Mouse (Mus musculus) forebrain, postnatal 0 days (tissue): ENCODE results near the gene Sytl1. TPM values are rescaled to one million over a fixed set of nuclear protein-coding genes. Genes with fewer than 3 reads are reported as not detected.

Source experiments
- ATAC-seq: fragments of 200-750 bp; cut with Nextera tagmentation; 2 replicates; pipeline ENCODE4 v1.8.0; 2017; ENCODE audit warnings: mild to moderate bottlenecking, moderate library complexity
- DNase-seq: peaks from one replicate; pipeline ENCODE4 v3.0.0-alpha.2; 2015
- H3K27ac ChIP-seq: fragments of 300-500 bp; sonication (generic); 2 replicates; pipeline ENCODE4 v1.5.1; 2014; ENCODE audit warnings: low read depth, mild to moderate bottlenecking, antibody characterized with exemption, low read length, moderate library complexity, mixed read lengths
- H3K27me3 ChIP-seq: fragments of 300-500 bp; sonication (generic); 2 replicates; pipeline ENCODE4 v1.6.1; 2014; ENCODE audit warnings: mild to moderate bottlenecking, low read length, mixed read lengths; ENCODE audit not compliant: insufficient read depth
- H3K36me3 ChIP-seq: fragments of 300-500 bp; sonication (generic); 2 replicates; pipeline ENCODE4 v1.6.1; 2014; ENCODE audit warnings: mild to moderate bottlenecking, moderate library complexity; ENCODE audit not compliant: insufficient read depth
- H3K4me1 ChIP-seq: fragments of 300-500 bp; sonication (generic); 2 replicates; pipeline ENCODE4 v1.6.1; 2014; ENCODE audit warnings: antibody characterized with exemption; ENCODE audit not compliant: insufficient read depth
- H3K4me2 ChIP-seq: fragments of 300-500 bp; sonication (generic); 2 replicates; pipeline ENCODE4 v1.6.1; 2014; ENCODE audit warnings: low read depth, mild to moderate bottlenecking, moderate library complexity
- H3K4me3 ChIP-seq: fragments of 300-500 bp; sonication (generic); 2 replicates; pipeline ENCODE4 v1.5.1; 2014; ENCODE audit warnings: low read depth, low read length, mixed read lengths
- H3K9ac ChIP-seq: fragments of 300-500 bp; sonication (generic); 2 replicates; pipeline ENCODE4 v1.6.1; 2014; ENCODE audit warnings: mild to moderate bottlenecking
- H3K9me3 ChIP-seq: fragments of 300-500 bp; sonication (generic); 2 replicates; pipeline ENCODE4 v1.6.1; 2016; ENCODE audit warnings: low read length
- CTCF ChIP-seq: sonication (generic); IDR thresholded peaks from 2 replicates; pipeline ENCODE4 v1.5.1; 2016; ENCODE audit warnings: antibody characterized with exemption, control low read depth, low read depth
- WGBS: fragments of 180-500 bp; shearing (Covaris S2); extraction: QIAGEN DNeasy Blood & Tissue Kit; methylation state at CpG from one replicate; pipeline ENCODE4 v1.1.7; 2014; 5-methylcytosine and 5-hydroxymethylcytosine counted together
- polyA plus RNA-seq: library from polyadenylated mRNA; unstranded; fragments of >200 nt; fragmentation: Nextera tagmentation; extraction: Ambion mirVana; gene quantifications from 2 replicates; pipeline ENCODE4 v1.2.1, GENCODE M21; 2015
- total RNA-seq: library from RNA; depleted of rRNA; stranded (reverse); fragments of >200 nt; gene quantifications from 2 replicates; pipeline ENCODE4 v1.2.3, GENCODE M21; 2014

The Sytl1 gene
- total and polyA plus RNA-seq, 2 experiments from 2014 or later = 0.52 TPM; not detected in 1

DNA sequence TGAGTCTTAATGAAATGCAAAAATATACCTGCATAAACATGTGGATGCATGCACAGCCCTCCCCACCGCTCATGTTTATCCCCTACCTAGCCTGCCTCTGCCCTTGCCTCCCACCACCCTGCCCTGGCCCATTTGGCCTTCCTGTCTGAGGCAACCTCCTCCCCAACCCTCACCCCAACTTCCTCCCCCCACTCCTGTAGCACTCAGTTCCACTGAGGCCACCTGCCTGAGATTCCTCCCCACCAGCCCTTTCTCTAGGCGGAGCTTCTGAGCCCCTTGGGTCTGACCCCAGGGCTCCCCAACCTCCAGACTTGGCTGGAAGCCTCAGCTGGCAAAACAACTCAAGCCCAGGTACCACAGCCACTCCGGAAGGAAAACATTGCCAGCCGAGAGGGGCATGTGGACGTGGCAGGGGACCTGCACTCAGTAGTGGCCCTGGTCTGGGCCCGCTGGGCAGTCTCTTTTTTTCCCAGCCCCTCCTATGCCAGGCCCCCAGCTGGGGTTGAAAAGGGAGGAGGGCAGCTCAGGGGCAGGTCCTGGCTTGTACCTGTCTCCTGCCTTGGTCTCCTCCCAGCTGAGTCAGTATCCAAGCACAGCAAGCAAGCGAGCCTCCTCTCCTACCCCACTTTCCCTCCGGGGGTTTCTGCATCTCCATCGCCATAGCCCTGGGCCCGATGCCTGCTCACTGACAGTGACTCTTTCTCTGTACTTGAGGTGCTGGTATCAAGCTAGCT lies 1.1 kb downstream of the Sytl1 start:
- Histone ChIP-seq H3K9me3 (no peaks in the 10 kb centered on the region), H3K4me3 (no peak overlapping the region), H3K36me3 (peaks cover 31% of the 10 kb centered on the region), H3K4me1 (no peaks in the 10 kb centered on the region), H3K27ac (no peak overlapping the region), H3K27me3 (0 out of 2 replicates have a peak, but pooled peaks cover 4% of the 10 kb centered on the region), H3K9ac (no peak overlapping the region), H3K4me2 (no peak overlapping the region)
- TF ChIP-seq CTCF = no peak
- 52% methylated on average over 10 of the region's 10 CpGs for WGBS
- ATAC-seq = no peak
- DNase-seq = no peak

DNA sequence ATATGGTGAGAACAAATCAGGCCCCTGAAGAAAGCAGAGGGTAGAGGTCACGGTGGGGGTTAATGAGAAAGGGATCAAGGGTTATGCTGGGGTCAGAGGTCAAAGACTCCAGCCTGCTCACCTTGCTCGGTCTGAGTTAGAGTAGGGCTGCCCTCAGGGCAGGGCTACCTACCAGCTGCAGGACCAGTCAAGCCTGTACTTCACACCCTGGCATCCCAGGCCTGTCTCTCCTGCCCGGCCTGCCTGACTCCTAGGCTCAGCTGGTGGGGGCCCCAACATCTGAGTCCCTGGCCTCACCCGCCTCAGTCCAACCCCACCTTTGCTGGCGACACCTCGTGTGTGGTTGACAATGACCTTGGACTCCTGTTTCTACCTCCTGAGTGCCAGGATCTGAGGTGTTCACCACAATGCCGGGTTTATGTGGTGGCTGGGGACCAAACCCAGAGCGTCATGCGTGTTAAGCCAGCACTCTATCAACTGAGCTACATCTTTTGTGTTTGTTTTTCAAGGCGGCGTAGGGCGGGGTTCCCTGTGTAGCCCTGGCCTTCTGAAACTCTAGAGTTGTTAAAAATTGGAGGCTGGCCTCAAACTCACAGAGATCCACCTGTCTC lies 5.0 kb downstream of the Sytl1 start:
- WGBS = 83% methylated on average over 12 of the region's 12 CpGs
- Histone ChIP-seq H3K27ac (no peak overlapping the region), H3K27me3 (0 out of 2 replicates have a peak, but pooled peaks cover 7% of the 10 kb centered on the region), H3K9me3 (no peaks in the 10 kb centered on the region), H3K4me2 (no peak overlapping the region), H3K36me3 (no peaks in the 10 kb centered on the region), H3K4me1 (no peaks in the 10 kb centered on the region), H3K4me3 (no peak overlapping the region), H3K9ac (no peak overlapping the region)
- ATAC-seq = no peak
- no peak for DNase-seq
- no peak for TF ChIP-seq CTCF

DNA sequence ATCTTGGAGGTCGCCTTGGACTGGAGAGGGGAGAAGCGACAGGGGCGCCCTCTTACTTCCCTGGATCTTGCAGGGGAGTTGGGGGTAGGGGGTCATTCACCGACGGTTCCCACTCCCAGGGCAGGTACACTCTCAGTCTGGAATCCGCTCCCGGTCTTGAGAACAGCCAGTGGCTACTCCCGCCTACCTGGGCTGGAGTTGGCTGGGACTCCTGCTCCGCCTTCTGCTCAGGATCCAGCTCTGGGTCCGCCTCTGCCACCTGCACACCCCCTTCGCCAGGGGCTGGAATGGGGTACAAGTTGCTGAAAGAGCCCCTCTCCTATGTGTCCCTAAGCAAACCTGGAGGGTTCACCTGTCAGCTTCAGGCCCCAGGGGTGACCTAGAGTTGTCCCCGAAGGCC lies 5.7 kb downstream of the Sytl1 start:
- 39% methylated on average over 12 of the region's 12 CpGs for WGBS
- Histone ChIP-seq H3K4me3 (no peak overlapping the region), H3K27ac (no peak overlapping the region), H3K27me3 (0 out of 2 replicates have a peak, but pooled peaks cover 11% of the 10 kb centered on the region), H3K36me3 (no peaks in the 10 kb centered on the region), H3K9ac (no peak overlapping the region), H3K4me2 (peak overlapping the region; percentile 27; the same call in 1 of the 2 replicates), H3K9me3 (no peaks in the 10 kb centered on the region), H3K4me1 (no peaks in the 10 kb centered on the region)
- no peak for ATAC-seq
- no peak for TF ChIP-seq CTCF
- DNase-seq = no peak

DNA sequence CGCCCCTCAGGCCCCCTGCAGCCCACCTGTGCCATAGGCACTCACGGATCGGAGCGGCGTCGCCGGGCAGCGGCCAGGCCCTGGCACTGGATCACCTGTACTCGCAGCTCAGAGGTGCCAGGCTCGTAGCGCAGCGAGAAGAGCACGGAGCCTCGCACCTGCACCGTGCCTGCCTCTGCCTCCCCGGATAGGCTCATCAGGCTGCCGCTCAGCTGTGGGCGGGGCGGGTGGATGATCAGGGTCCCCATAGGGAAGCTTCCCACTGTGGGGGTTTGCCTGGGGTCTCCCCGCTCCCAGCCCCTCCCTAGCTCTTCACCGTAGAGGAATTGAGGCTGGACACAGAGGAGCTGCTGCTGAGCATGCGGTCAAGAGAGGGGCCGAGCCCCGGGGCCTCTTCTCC lies 6.1 kb downstream of the Sytl1 start:
- H3K36me3 ChIP-seq = no peaks in the 10 kb centered on the region
- ATAC-seq (peak; percentile 68; the same call in 1 of the 2 replicates), DNase-seq (no peak)
- 20% methylated on average over 24 of the region's 24 CpGs for WGBS
- H3K4me2 ChIP-seq = peak overlapping the region; percentile 27
- no peak for TF ChIP-seq CTCF
- H3K4me3 ChIP-seq = no peak overlapping the region
- peaks cover 14% of the 10 kb centered on the region; the same call in 1 of the 2 replicates for H3K27me3 ChIP-seq
- no peaks in the 10 kb centered on the region for H3K9me3 ChIP-seq
- H3K4me1 ChIP-seq = no peaks in the 10 kb centered on the region
- no peak overlapping the region for H3K9ac ChIP-seq
- H3K27ac ChIP-seq = no peak overlapping the region

DNA sequence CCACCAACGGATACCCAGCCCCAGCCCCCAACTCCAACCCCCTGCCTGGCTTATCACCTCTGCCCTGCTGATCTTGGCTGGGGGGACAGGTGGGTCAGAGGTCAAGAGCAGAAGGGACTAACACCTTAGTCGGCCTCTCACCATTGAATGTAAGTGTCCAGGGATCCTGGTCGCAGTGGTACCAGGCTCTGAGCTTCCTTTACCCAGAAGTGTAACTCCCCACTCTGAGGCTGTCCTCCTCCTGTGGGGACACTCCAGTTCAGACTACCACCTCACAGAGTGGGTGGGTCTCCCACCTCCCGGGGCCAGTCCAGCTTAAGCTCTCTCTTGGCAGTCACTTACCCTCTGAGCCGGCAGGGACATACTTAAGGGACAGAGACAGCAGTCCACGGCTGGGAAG lies 7.5 kb downstream of the Sytl1 start:
- Histone ChIP-seq H3K4me3 (no peak overlapping the region), H3K27me3 (peaks cover 24% of the 10 kb centered on the region), H3K27ac (no peak overlapping the region), H3K36me3 (no peaks in the 10 kb centered on the region), H3K4me1 (no peaks in the 10 kb centered on the region), H3K9me3 (no peaks in the 10 kb centered on the region), H3K4me2 (no peak overlapping the region), H3K9ac (no peak overlapping the region)
- ATAC-seq (no peak), DNase-seq (no peak)
- WGBS = 72% methylated on average over 6 of the region's 6 CpGs
- TF ChIP-seq CTCF = no peak

DNA sequence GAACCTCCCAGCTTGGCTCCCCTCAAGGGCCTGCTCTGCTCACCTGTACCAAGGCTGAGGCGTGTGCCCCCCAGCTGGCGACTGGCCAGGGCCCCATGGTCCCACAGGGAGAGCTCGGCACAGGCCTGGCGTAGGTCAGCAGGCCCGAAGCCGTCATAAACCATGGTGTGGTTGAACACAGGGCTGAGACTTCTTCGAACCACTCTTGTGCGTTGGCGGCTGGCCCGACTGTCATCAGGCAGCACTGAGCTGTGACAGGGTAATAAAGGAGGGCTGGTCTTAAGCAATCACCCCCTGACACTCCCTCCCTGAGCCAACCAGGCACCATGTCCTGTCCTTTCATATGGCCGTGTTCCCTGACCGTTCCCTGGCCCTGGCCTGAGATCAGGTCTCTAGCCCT lies 9.5 kb downstream of the Sytl1 start:
- 79% methylated on average over 12 of the region's 12 CpGs for WGBS
- Histone ChIP-seq H3K36me3 (no peaks in the 10 kb centered on the region), H3K9me3 (no peaks in the 10 kb centered on the region), H3K9ac (no peak overlapping the region), H3K27ac (no peak overlapping the region), H3K27me3 (peaks cover 28% of the 10 kb centered on the region), H3K4me2 (no peak overlapping the region), H3K4me1 (no peaks in the 10 kb centered on the region), H3K4me3 (no peak overlapping the region)
- DNase-seq = no peak
- ATAC-seq = no peak
- no peak for TF ChIP-seq CTCF

DNA sequence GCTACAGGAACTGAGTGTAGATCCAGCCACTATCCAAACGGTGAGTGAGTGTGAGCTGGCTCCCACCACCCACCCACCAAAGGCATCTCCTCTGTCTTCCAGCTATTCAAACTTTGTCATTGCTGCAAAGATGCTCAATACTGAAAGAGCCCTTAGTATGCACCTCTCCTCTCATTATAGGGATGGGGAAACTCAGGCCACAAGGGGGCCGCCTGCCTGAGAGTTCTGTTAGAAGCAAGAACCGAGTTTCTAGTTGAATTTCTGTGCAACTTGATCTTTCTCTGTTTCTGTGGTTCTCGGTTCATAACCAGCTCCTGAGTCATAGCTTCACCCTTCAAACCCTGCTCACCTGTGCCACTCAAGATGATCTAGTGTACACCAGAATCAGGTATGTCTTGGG lies 10.8 kb downstream of the Sytl1 start:
- no peak overlapping the region for H3K9ac ChIP-seq
- 42% methylated on average over 4 of the region's 4 CpGs for WGBS
- H3K27ac ChIP-seq = no peak overlapping the region
- ATAC-seq (no peak), DNase-seq (peak; percentile 37)
- H3K4me2 ChIP-seq = no peak overlapping the region
- H3K4me3 ChIP-seq = no peak overlapping the region
- H3K36me3 ChIP-seq = no peaks in the 10 kb centered on the region
- TF ChIP-seq CTCF = peak; percentile 49
- H3K27me3 ChIP-seq = peaks cover 36% of the 10 kb centered on the region
- no peaks in the 10 kb centered on the region for H3K4me1 ChIP-seq
- H3K9me3 ChIP-seq = no peaks in the 10 kb centered on the region
